Mouse (Mus musculus) embryonic facial prominence, embryonic 14.5 days (tissue): ENCODE measurements around the gene Dbil5. TPM values are rescaled to one million over a fixed set of nuclear protein-coding genes. Genes with fewer than 3 reads are reported as not detected.

Source experiments
- ATAC-seq: fragments of 200-750 bp; cut with Nextera tagmentation; 2 replicates; pipeline ENCODE4 v1.8.0; 2017; ENCODE audit warnings: low read depth, moderate number of reproducible peaks, moderate TSS enrichment
- DNase-seq: peaks from one replicate; pipeline ENCODE4 v3.0.0-alpha.2; 2015; ENCODE audit warnings: low spot score
- H3K27ac ChIP-seq: fragments of 300-500 bp; sonication (generic); replicated peaks from 2 replicates; pipeline ENCODE4 v1.5.1; 2014; ENCODE audit warnings: low read depth, mild to moderate bottlenecking, low read length, moderate library complexity
- H3K27me3 ChIP-seq: fragments of 300-500 bp; sonication (generic); replicated peaks from 2 replicates; pipeline ENCODE4 v1.6.1; 2014; ENCODE audit warnings: low read length; ENCODE audit not compliant: control insufficient read depth, insufficient read depth
- H3K36me3 ChIP-seq: fragments of 300-500 bp; sonication (generic); 2 replicates; pipeline ENCODE4 v1.6.1; 2014; ENCODE audit warnings: low read length, mixed read lengths; ENCODE audit not compliant: control insufficient read depth, insufficient read depth
- H3K4me1 ChIP-seq: fragments of 300-500 bp; sonication (generic); 2 replicates; pipeline ENCODE4 v1.6.1; 2014; ENCODE audit warnings: antibody characterized with exemption, low read length; ENCODE audit not compliant: control insufficient read depth, insufficient read depth
- H3K4me2 ChIP-seq: fragments of 300-500 bp; sonication (generic); 2 replicates; pipeline ENCODE4 v1.6.1; 2014; ENCODE audit warnings: low read depth, mild to moderate bottlenecking, low read length, moderate library complexity, mixed read lengths
- H3K4me3 ChIP-seq: fragments of 300-500 bp; sonication (generic); 2 replicates; pipeline ENCODE4 v1.5.1; 2014; ENCODE audit warnings: low read depth, mild to moderate bottlenecking, low read length
- H3K9ac ChIP-seq: fragments of 300-500 bp; sonication (generic); 2 replicates; pipeline ENCODE4 v1.6.1; 2014; ENCODE audit warnings: low read depth, mild to moderate bottlenecking, low read length, moderate library complexity, mixed read lengths
- H3K9me3 ChIP-seq: fragments of 300-500 bp; sonication (generic); 2 replicates; pipeline ENCODE4 v1.6.1; 2016; ENCODE audit warnings: low read length; ENCODE audit not compliant: control insufficient read depth
- WGBS: fragments of 180-500 bp; shearing (Covaris S2); extraction: QIAGEN DNeasy Blood & Tissue Kit; methylation state at CpG from one replicate; pipeline ENCODE4 v1.1.7; 2014; 5-methylcytosine and 5-hydroxymethylcytosine counted together
- polyA plus RNA-seq: library from polyadenylated mRNA; unstranded; fragments of >200 nt; fragmentation: Nextera tagmentation; extraction: Ambion mirVana; gene quantifications from 2 replicates; pipeline ENCODE4 v1.2.1, GENCODE M21; 2014

Dbil5 gene
- polyA plus RNA-seq, result 0.79 and 0.96 TPM in 2 replicates

- H3K36me3 ChIP-seq, result peaks cover 38% of the 10 kb centered on the region
- peak; percentile 99 for DNase-seq
- WGBS, result 1% methylated on average over 18 of the region's 35 CpGs
- H3K9ac ChIP-seq, result peak within 1 kb of the TSS; percentile 93
- peak within 1 kb of the TSS; percentile 97 for H3K27ac ChIP-seq
- H3K9me3 ChIP-seq, result no peaks in the 10 kb centered on the region
- peak within 1 kb of the TSS; percentile 86 for H3K4me3 ChIP-seq
- ATAC-seq, result peak; percentile 98
- H3K4me1 ChIP-seq, result 0 out of 2 replicates have a peak, but pooled peaks cover 3% of the 10 kb centered on the region
- peak within 1 kb of the TSS; percentile 71 for H3K4me2 ChIP-seq
- H3K27me3 ChIP-seq, result no peaks in the 10 kb centered on the region
Measured at GRCm38 (mm10) chr11:76217390-76217800, at the start of gene Dbil5, which contains the start of gene Gemin4. Gene Dbil5 (plus strand): TSS chr11:76217608. Gene Gemin4 (minus strand): TSS chr11:76217664.

DNA sequence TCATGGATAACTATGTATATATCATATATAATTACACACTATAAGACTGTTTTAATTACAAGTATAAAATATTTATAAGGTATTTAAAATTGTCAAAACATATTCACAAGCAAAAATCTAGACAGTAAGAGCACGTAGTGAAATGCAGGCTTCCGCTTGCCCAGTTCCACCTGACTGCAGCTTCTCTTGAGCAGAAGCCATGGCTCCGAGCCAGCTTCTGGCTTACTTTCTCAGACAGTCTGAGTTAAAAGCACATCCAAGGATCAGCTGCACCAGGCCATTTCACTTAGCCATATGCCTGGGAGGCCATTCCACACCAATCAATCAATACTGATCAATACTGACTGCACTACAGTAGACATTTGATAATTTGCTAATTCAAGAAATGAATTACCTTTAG lies 48.4 kb upstream of the Dbil5 start:
- no peak overlapping the region for H3K4me2 ChIP-seq
- 68% methylated on average over 3 of the region's 3 CpGs for WGBS
- H3K27ac ChIP-seq, result peak overlapping the region; percentile 15; the same call in 1 of the 2 replicates
- H3K9ac ChIP-seq, result no peak overlapping the region
- peaks cover 24% of the 10 kb centered on the region; the same call in 1 of the 2 replicates for H3K36me3 ChIP-seq
- no peaks in the 10 kb centered on the region for H3K27me3 ChIP-seq
- no peaks in the 10 kb centered on the region for H3K4me1 ChIP-seq
- H3K9me3 ChIP-seq, result no peaks in the 10 kb centered on the region
- H3K4me3 ChIP-seq, result no peak overlapping the region
- ATAC-seq (no peak), DNase-seq (peak; percentile 77)

DNA sequence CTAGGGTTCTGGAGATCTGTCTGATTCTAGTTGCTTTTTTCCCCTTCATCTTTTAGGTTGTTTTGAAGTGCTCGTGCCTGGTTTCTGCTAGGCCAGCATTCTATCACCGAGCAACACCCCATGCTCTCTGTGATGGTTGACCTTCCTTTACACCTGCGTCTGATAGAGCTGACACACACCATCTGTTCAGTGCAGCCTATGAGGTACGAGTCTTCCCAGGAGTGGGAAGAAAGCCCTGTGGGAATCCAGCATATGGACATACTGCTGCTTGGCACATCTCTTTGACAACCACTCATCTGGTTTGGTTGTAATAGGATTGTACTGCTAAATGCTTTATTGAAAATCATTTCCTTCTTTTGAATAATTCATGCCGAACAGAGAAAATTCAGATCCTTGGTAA lies 47.2 kb upstream of the Dbil5 start:
- DNase-seq (no peak), ATAC-seq (no peak)
- Histone ChIP-seq H3K4me2 (no peak overlapping the region), H3K4me3 (no peak overlapping the region), H3K9me3 (no peaks in the 10 kb centered on the region), H3K27ac (no peak overlapping the region), H3K4me1 (no peaks in the 10 kb centered on the region), H3K9ac (no peak overlapping the region), H3K27me3 (no peaks in the 10 kb centered on the region), H3K36me3 (peaks cover 16% of the 10 kb centered on the region; the same call in 1 of the 2 replicates)
- 61% methylated on average over 5 of the region's 5 CpGs for WGBS

GRCm38 (mm10) chr11:76178726-76179494 lies 38.5 kb upstream of the Dbil5 start:
- Histone ChIP-seq H3K4me2 (peak overlapping the region; percentile 81), H3K9me3 (no peaks in the 10 kb centered on the region), H3K27ac (peak overlapping the region; percentile 33; the same call in 1 of the 2 replicates), H3K4me1 (peaks cover 10% of the 10 kb centered on the region), H3K27me3 (no peaks in the 10 kb centered on the region), H3K36me3 (0 out of 2 replicates have a peak, but pooled peaks cover 12% of the 10 kb centered on the region), H3K9ac (peak overlapping the region; percentile 72), H3K4me3 (peak overlapping the region; percentile 87)
- WGBS, result 1% methylated on average over 28 of the region's 28 CpGs
- peak; percentile 82 for ATAC-seq
- peak; percentile 64 for DNase-seq

- Histone ChIP-seq H3K4me2 (peak within 1 kb of the TSS; percentile 81), H3K9me3 (no peaks in the 10 kb centered on the region), H3K27me3 (no peaks in the 10 kb centered on the region), H3K9ac (peak within 1 kb of the TSS; percentile 72), H3K4me3 (peak within 1 kb of the TSS; percentile 87), H3K36me3 (0 out of 2 replicates have a peak, but pooled peaks cover 11% of the 10 kb centered on the region), H3K27ac (peak within 1 kb of the TSS; percentile 33; the same call in 1 of the 2 replicates), H3K4me1 (peaks cover 10% of the 10 kb centered on the region)
- DNase-seq (peak; percentile 93), ATAC-seq (peak; percentile 92)
- WGBS, result 1% methylated on average over 37 of the region's 37 CpGs
Measured at GRCm38 (mm10) chr11:76179495-76180145, 37.8 kb upstream of the Dbil5 start, which contains the start of the genes Vps53 and Fam57a. Gene Vps53 (minus strand): TSS chr11:76179647. Gene Fam57a (plus strand): TSS chr11:76179671.

GRCm38 (mm10) chr11:76180146-76180540 lies 37.3 kb upstream of the Dbil5 start:
- 18% methylated on average over 7 of the region's 7 CpGs for WGBS
- H3K27me3 ChIP-seq, result no peaks in the 10 kb centered on the region
- peak overlapping the region; percentile 81 for H3K4me2 ChIP-seq
- H3K36me3 ChIP-seq, result 0 out of 2 replicates have a peak, but pooled peaks cover 11% of the 10 kb centered on the region
- H3K9me3 ChIP-seq, result no peaks in the 10 kb centered on the region
- peak overlapping the region; percentile 87 for H3K4me3 ChIP-seq
- peaks cover 10% of the 10 kb centered on the region for H3K4me1 ChIP-seq
- H3K27ac ChIP-seq, result no peak overlapping the region; the same call in 1 of the 2 replicates
- ATAC-seq (no peak), DNase-seq (no peak)
- H3K9ac ChIP-seq, result peak overlapping the region; percentile 72

DNA sequence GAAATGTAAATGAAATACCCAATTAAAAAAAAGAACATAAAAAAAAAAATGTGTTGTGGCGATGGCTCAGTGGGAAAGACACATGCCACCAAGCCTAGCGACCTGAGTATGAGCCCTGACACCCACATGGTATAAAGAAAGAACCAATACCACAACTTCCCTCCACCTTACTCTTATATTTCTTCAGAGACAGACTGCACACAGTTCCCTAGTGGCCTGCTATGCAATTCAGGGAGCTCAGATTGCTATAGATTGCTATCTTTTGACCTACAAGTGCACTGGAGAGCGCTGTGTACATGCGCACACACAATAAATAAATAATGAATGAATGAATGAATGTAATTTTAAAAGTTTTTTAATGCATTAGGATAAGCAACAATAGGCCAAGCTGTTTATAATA lies 33.7 kb upstream of the Dbil5 start:
- no peak overlapping the region for H3K4me3 ChIP-seq
- no peaks in the 10 kb centered on the region for H3K27me3 ChIP-seq
- peaks cover 5% of the 10 kb centered on the region for H3K4me1 ChIP-seq
- no peak for DNase-seq
- H3K4me2 ChIP-seq, result no peak overlapping the region
- H3K36me3 ChIP-seq, result no peaks in the 10 kb centered on the region
- H3K9me3 ChIP-seq, result no peaks in the 10 kb centered on the region
- 79% methylated on average over 4 of the region's 4 CpGs for WGBS
- no peak overlapping the region for H3K9ac ChIP-seq
- no peak overlapping the region for H3K27ac ChIP-seq
- no peak for ATAC-seq

GRCm38 (mm10) chr11:76186908-76187307 lies 30.5 kb upstream of the Dbil5 start:
- Histone ChIP-seq H3K36me3 (no peaks in the 10 kb centered on the region), H3K9ac (no peak overlapping the region), H3K4me2 (no peak overlapping the region)

More at GRCm38 (mm10) chr11:76186908-76187307, 30.5 kb upstream of the Dbil5 start:
- WGBS, result 84% methylated on average over 6 of the region's 6 CpGs
- no peak overlapping the region for H3K4me3 ChIP-seq
- ATAC-seq (no peak), DNase-seq (no peak)
- H3K27ac ChIP-seq, result no peak overlapping the region
- no peaks in the 10 kb centered on the region for H3K9me3 ChIP-seq
- H3K4me1 ChIP-seq, result no peaks in the 10 kb centered on the region
- no peaks in the 10 kb centered on the region for H3K27me3 ChIP-seq
